Mouse (Mus musculus) leukemia stem cell, adult 10-12 weeks (primary cell): Measurements from ENCODE around the gene Shisal2b. TPM values are rescaled to one million over a fixed set of nuclear protein-coding genes. Genes with fewer than 3 reads are reported as not detected.

Experiments used
- polyA plus RNA-seq: library from polyadenylated mRNA; stranded (reverse); fragments of >175 nt; gene quantifications from 2 replicates; pipeline ENCODE4 v1.2.3, GENCODE M21; 2012; ENCODE audit warnings: low replicate concordance

The Shisal2b gene
- not detected in 2 replicates for polyA plus RNA-seq

DNA sequence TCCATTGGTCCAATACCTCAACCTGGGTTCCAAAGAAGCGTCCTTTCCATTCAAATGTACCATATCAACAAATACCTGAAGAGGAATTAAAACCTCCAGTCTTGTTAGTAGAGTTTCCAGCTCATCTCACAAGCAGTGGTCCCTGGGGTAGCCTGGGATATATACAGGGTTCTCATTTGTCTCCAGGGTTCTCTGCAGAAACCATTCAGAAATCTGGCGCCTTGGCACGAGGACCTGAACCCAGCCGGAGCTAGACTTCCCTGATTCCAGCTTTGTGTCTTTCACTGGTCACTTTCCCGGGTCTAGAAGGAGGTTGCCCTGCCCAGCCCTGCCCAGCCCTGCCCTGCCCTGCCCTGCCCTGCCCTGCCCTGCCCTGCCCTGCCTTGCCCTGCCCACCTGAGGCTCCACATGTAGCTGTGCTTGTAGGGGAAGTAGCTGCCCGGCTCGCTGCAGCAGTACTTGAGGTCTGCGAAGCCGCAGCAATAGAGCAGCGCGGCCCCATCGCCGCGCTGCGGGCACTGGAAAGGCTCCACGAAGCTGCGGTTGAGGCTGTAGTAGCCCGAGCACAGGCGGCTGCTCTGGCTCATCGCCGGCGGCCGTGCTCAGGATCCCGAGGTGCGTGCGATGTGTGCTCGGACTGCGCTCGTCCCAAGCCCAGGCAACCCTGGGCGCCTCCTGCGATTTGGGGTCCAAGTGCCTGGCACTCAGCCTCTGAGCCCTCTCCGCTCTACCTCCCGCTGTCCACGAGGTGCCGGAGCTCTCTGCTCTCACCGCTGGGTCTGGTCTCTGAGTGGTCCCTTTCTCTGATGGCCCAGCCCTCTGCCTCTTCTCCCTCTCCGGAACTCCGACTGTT is at the start of gene Shisal2b:
Gene Shisal2b (minus strand): TSS at position 767 of the 853 bp plus-strand sequence.

DNA sequence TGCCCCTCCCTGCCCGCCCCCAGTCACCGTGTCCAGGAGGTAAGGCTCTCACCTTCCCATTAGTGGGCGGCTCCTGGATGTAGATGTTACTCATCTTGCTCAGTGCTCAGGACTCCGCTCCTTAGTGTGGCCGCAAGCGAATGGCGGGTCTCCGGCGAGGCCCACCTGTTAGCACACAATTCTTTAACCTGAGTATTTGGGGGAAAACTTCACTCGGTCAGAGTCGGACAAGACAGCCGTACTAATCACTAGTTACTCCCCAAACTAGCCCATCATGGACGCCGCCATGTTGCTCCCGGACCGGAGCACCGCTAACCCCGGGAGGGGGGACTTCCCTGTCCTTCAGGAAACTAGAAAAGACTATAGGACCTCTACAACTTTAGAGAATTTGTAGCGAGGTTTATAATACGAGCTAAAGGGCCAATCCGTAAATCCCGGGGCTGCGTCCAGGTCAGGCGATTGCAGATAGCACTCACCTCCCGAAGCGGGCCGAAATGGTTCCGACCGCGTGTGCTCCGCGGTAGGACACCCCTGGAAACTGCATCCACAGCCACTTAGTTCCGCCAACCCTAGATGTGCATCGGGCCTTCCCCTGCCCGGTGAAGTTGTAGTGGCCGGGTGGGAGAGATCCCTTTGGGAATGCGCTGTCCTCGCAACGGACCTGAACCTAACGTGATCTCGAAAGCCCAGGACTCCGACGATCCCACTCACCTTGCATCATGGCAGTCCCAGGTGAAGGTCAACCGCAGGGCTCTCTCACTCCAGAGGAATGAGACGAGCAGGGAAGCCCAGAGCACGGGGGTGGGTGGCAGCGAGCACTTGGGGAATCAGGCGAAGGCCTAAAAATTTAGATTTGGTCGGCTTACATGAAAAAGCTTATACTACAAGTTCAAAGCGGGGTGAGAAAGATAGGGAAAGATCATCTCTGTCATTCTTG is 46.8 kb downstream of the Shisal2b start, which contains the start of gene Cwc27:
Gene Cwc27 (minus strand): TSS at position 508 of the 937 bp plus-strand sequence.

Other genes starting within 250 kb of the Shisal2b start
- 0.48 and 2.4 TPM in 2 replicates for gene Srek1ip1, start 71.4 kb downstream of the Shisal2b start, polyA plus RNA-seq
- gene Cwc27, start 46.8 kb downstream of the Shisal2b start, polyA plus RNA-seq: 0.25 and 1.4 TPM in 2 replicates
- 0.02 TPM in 1 of 2 replicates, not detected in the other for gene Rgs7bp, start 191.0 kb upstream of the Shisal2b start, polyA plus RNA-seq
- not detected in 2 replicates for gene 4933425L06Rik, start 218.2 kb upstream of the Shisal2b start, polyA plus RNA-seq